In the genomic region with DNA sequence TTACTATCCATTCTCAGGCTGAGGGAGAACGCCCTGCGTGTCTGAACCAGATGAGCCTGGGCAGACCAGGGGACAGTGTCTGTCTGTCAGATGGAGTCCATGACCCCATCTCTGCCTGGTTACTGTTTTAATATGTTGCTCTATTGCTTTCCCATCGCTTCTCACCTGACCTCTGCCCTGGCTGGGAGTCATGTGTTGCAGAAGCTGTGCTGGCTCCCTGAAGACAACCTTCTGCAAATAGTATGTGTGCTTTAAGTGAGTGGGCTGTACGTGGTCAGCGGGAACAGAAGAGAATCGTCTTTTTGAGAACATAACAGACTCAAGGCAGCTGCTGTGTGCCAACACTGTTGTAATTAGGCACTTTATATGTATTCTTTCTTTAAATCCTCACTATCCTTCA, we compare ENCODE assay signal across 26 mouse cellular contexts.
"Had no signal": no experiment of that assay in that cellular context is flagged by ENCODE, and none has a peak within 500 bp of the region (broad histone marks: within the 10 kb centered on the region; RNA-seq: fewer than 3 reads in every experiment).

No protein-coding gene starts in this region.

- H3K27me3 ChIP-seq: heart, embryonic 13.5 days; heart, embryonic 15.5 days; hindbrain, embryonic 15.5 days; kidney, embryonic 15.5 days; limb, embryonic 13.5 days; limb, embryonic 15.5 days; liver, embryonic 13.5 days had no signal

- ATAC-seq: hindbrain, postnatal 0 days; intestine, embryonic 16.5 days had no signal

- H3K9ac ChIP-seq: heart, embryonic 13.5 days; heart, embryonic 15.5 days; hindbrain, embryonic 13.5 days; hindbrain, embryonic 15.5 days; kidney, embryonic 15.5 days; limb, embryonic 13.5 days; limb, embryonic 15.5 days; liver, embryonic 13.5 days had no signal

- H3K27ac ChIP-seq: heart, adult 2 months; heart, embryonic 13.5 days; heart, embryonic 15.5 days; hindbrain, embryonic 13.5 days; hindbrain, postnatal 0 days; kidney, embryonic 15.5 days; kidney, postnatal 0 days; layer of hippocampus, adult 2 months; limb, embryonic 13.5 days; limb, embryonic 15.5 days; liver, embryonic 13.5 days had no signal

- H3K9me3 ChIP-seq: heart, embryonic 13.5 days; heart, embryonic 15.5 days; hindbrain, embryonic 13.5 days; hindbrain, embryonic 15.5 days; kidney, embryonic 15.5 days; limb, embryonic 13.5 days; limb, embryonic 15.5 days; liver, embryonic 13.5 days had no signal

- H3K4me1 ChIP-seq: heart, embryonic 15.5 days; limb, embryonic 13.5 days; limb, embryonic 15.5 days; liver, embryonic 13.5 days had no signal

- DNase-seq: gastrocnemius, postnatal 14 days; gastrocnemius, postnatal 36 days; heart, adult 11 months; heart, adult 2 months; heart, postnatal 14 days; heart, postnatal 36 days; kidney, adult 11 months; kidney, adult 2 months; kidney, adult 9 months; kidney, postnatal 14 days; kidney, postnatal 4 days; layer of hippocampus, postnatal 36 days; left cerebral cortex, postnatal 4 days; liver, embryonic 13.5 days had no signal

- H3K4me3 ChIP-seq: heart, adult 2 months; heart, embryonic 13.5 days; heart, embryonic 15.5 days; hindbrain, embryonic 13.5 days; hindbrain, embryonic 15.5 days; kidney, embryonic 15.5 days; layer of hippocampus, adult 2 months; limb, embryonic 13.5 days; limb, embryonic 15.5 days; liver, embryonic 13.5 days had no signal

- H3K4me2 ChIP-seq: heart, embryonic 11.5 days; heart, embryonic 13.5 days; heart, embryonic 15.5 days; hindbrain, embryonic 13.5 days; hindbrain, embryonic 15.5 days; kidney, embryonic 15.5 days; limb, embryonic 13.5 days; limb, embryonic 15.5 days; liver, embryonic 13.5 days had no signal
